Comparison of ENCODE assay signal across 22 mouse cellular contexts in genomic region chr5:100574771-100575170, GRCm38 (mm10). TPM values are rescaled to one million over a fixed set of nuclear protein-coding genes. Genes with fewer than 3 reads are reported as not detected.
A peak's percentile ranks its signal among the peaks of the same experiment; 100 is the strongest.
DNase-seq lines count a peak whose midpoint lies in the region; ATAC-seq and TF ChIP-seq lines count a peak whose summit lies in the region.
"Had no signal": no experiment of that assay in that cellular context is flagged by ENCODE, and none has a peak within 500 bp of the region (broad histone marks: within the 10 kb centered on the region; RNA-seq: fewer than 3 reads in every experiment).

No protein-coding gene starts in this region.

- no peaks in the 10 kb centered on the region for H3K27me3 ChIP-seq in kidney, adult 2 months (replicated peaks; ENCODE audit: control insufficient read depth, insufficient read depth, low read length)
- no peaks in the 10 kb centered on the region for H3K27me3 ChIP-seq in lung, postnatal 0 days (replicated peaks; ENCODE audit: insufficient read depth, low read length)
- no peaks in the 10 kb centered on the region for H3K27me3 ChIP-seq in stomach, postnatal 0 days (ENCODE audit: control insufficient read depth, insufficient read depth, low read length)
- H3K27me3 ChIP-seq: embryonic facial prominence, embryonic 13.5 days; hindbrain, embryonic 13.5 days; limb, embryonic 15.5 days; midbrain, embryonic 12.5 days had no signal

- no peak for TF ChIP-seq EP300 in lung, postnatal 0 days (IDR thresholded peaks at IDR 0.05)
- TF ChIP-seq EP300 in stomach, postnatal 0 days (optimal IDR thresholded peaks at IDR 0.05) = no peak

- TF ChIP-seq POLR2A in kidney, adult 2 months (IDR thresholded peaks at IDR 0.05; ENCODE audit: low read depth, low read length) = no peak

- no peaks in the 10 kb centered on the region for H3K4me1 ChIP-seq in kidney, adult 2 months (ENCODE audit: control insufficient read depth, insufficient read depth, low read length)
- H3K4me1 ChIP-seq in lung, postnatal 0 days (ENCODE audit: insufficient read depth, low read depth, low read length) = no peaks in the 10 kb centered on the region
- no peaks in the 10 kb centered on the region for H3K4me1 ChIP-seq in stomach, postnatal 0 days (replicated peaks; ENCODE audit: control insufficient read depth, insufficient read depth)
- H3K4me1 ChIP-seq: embryonic facial prominence, embryonic 13.5 days; hindbrain, embryonic 13.5 days; midbrain, embryonic 12.5 days had no signal

- H3K4me3 ChIP-seq in kidney, adult 2 months (ENCODE audit: insufficient read depth, low read depth, low read length) = no peak overlapping the region
- H3K4me3 ChIP-seq in lung, postnatal 0 days (ENCODE audit: low read depth, low read length) = no peak overlapping the region
- no peak overlapping the region for H3K4me3 ChIP-seq in stomach, postnatal 0 days (ENCODE audit: low read depth, low read length)
- H3K4me3 ChIP-seq: embryonic facial prominence, embryonic 13.5 days; hindbrain, embryonic 13.5 days; layer of hippocampus, adult 2 months; limb, embryonic 15.5 days; midbrain, embryonic 12.5 days; myocyte had no signal

- TF ChIP-seq CTCF in kidney, adult 2 months (conservative IDR thresholded peaks at IDR 0.05; ENCODE audit: insufficient read depth, insufficient read length, low read depth, low read length) = peak; percentile 27; the same call in 1 of the 2 replicates
- TF ChIP-seq CTCF in lung, postnatal 0 days (IDR thresholded peaks at IDR 0.05) = peak; percentile 29
- TF ChIP-seq CTCF in stomach, postnatal 0 days (IDR thresholded peaks at IDR 0.05; ENCODE audit: low read depth) = peak; percentile 52

- no peak overlapping the region for H3K4me2 ChIP-seq in lung, postnatal 0 days (replicated peaks; ENCODE audit: low read depth, low read length)
- H3K4me2 ChIP-seq in stomach, postnatal 0 days (replicated peaks; ENCODE audit: low read depth) = no peak overlapping the region
- H3K4me2 ChIP-seq: embryonic facial prominence, embryonic 13.5 days; heart, embryonic 11.5 days; hindbrain, embryonic 13.5 days; limb, embryonic 15.5 days; midbrain, embryonic 12.5 days had no signal

- no peak for ATAC-seq in lung, postnatal 0 days
- no peak for ATAC-seq in stomach, postnatal 0 days (ENCODE audit: low FRiP score, low TSS enrichment)
- ATAC-seq: activated CD4-positive, CD25-positive, alpha-beta regulatory T cell, adult 4 months; forebrain, embryonic 14.5 days had no signal

- peak; percentile 45 for DNase-seq in kidney, adult 2 months
- no peak for DNase-seq in kidney, postnatal 4 days
- DNase-seq in lung, postnatal 0 days (ENCODE audit: low spot score) = no peak
- no peak for DNase-seq in lung, postnatal 10 days
- DNase-seq in adipocyte (ENCODE audit: low spot score) = peak; percentile 22
- DNase-seq in stomach, postnatal 0 days (ENCODE audit: low spot score) = no peak
- DNase-seq in layer of hippocampus, postnatal 36 days = no peak
- DNase-seq in spleen, adult 12 weeks (ENCODE audit: low spot score) = no peak
- DNase-seq: adrenal gland, postnatal 14 days; cerebellum, adult 11 months; cerebellum, postnatal 10 days; heart, postnatal 14 days had no signal

- no peak overlapping the region for H3K27ac ChIP-seq in kidney, adult 2 months (ENCODE audit: insufficient read depth, low read depth, low read length)
- H3K27ac ChIP-seq in lung, postnatal 0 days (ENCODE audit: low read length) = no peak overlapping the region
- H3K27ac ChIP-seq in stomach, postnatal 0 days (replicated peaks) = no peak overlapping the region
- H3K27ac ChIP-seq: embryonic facial prominence, embryonic 13.5 days; hindbrain, embryonic 13.5 days; layer of hippocampus, adult 2 months; limb, embryonic 15.5 days; midbrain, embryonic 12.5 days had no signal

- 50% methylated on average over 1 of the region's 1 CpGs for WGBS in kidney, adult 2 months
- WGBS in lung, postnatal 0 days = 60% methylated on average over 1 of the region's 1 CpGs
- 82% methylated on average over 1 of the region's 1 CpGs for WGBS in stomach, postnatal 0 days

- H3K36me3 ChIP-seq in kidney, adult 2 months (ENCODE audit: control insufficient read depth, insufficient read depth, low read length) = no peaks in the 10 kb centered on the region
- no peaks in the 10 kb centered on the region for H3K36me3 ChIP-seq in lung, postnatal 0 days (ENCODE audit: insufficient read depth, low read length)
- no peaks in the 10 kb centered on the region for H3K36me3 ChIP-seq in stomach, postnatal 0 days (ENCODE audit: control insufficient read depth, insufficient read depth, low read length)
- H3K36me3 ChIP-seq: embryonic facial prominence, embryonic 13.5 days; hindbrain, embryonic 13.5 days; limb, embryonic 15.5 days; midbrain, embryonic 12.5 days had no signal

- H3K9me3 ChIP-seq in lung, postnatal 0 days (ENCODE audit: low read length) = no peaks in the 10 kb centered on the region
- no peaks in the 10 kb centered on the region for H3K9me3 ChIP-seq in stomach, postnatal 0 days (ENCODE audit: control insufficient read depth, low read length)
- H3K9me3 ChIP-seq: embryonic facial prominence, embryonic 13.5 days; hindbrain, embryonic 13.5 days; limb, embryonic 15.5 days; midbrain, embryonic 12.5 days had no signal

- no peak overlapping the region for H3K9ac ChIP-seq in lung, postnatal 0 days (replicated peaks; ENCODE audit: low read depth)
- H3K9ac ChIP-seq in stomach, postnatal 0 days (ENCODE audit: low read length) = no peak overlapping the region
- H3K9ac ChIP-seq: embryonic facial prominence, embryonic 13.5 days; hindbrain, embryonic 13.5 days; limb, embryonic 15.5 days; midbrain, embryonic 12.5 days had no signal

RNA-seq across cellular contexts. Expression of gene Plac8, which starts 2.7 kb away (rescaled TPM):
- 44.5 and 60.0 TPM in 2 replicates for polyA plus RNA-seq in kidney, adult 2 months (2012; rRNA removed)
- 51.2 and 59.3 TPM in 2 replicates for polyA plus RNA-seq in lung, postnatal 0 days (2015; fragmentation: Nextera tagmentation; extraction: Ambion mirVana)
- polyA plus RNA-seq in stomach, postnatal 0 days (2015; fragmentation: Nextera tagmentation; extraction: Ambion mirVana) = 379 and 398 TPM in 2 replicates
- not detected for total RNA-seq in layer of hippocampus, postnatal 36 days (2021)
- total RNA-seq: layer of hippocampus, adult 2 months; left cerebral cortex, postnatal 36 days had no signal

RNA-seq across cellular contexts. Expression of gene Cops4, which starts 56.7 kb away (rescaled TPM):
- polyA plus RNA-seq in kidney, adult 2 months (2012; rRNA removed) = 25.4 and 29.8 TPM in 2 replicates
- 92.4 and 94.3 TPM in 2 replicates for polyA plus RNA-seq in lung, postnatal 0 days (2015; fragmentation: Nextera tagmentation; extraction: Ambion mirVana)
- 106 and 107 TPM in 2 replicates for polyA plus RNA-seq in stomach, postnatal 0 days (2015; fragmentation: Nextera tagmentation; extraction: Ambion mirVana)
- total RNA-seq in layer of hippocampus, postnatal 36 days (2021) = 10 to 100 TPM; 82.2 to 85.0 TPM

Comparison
In these comparisons a context has a peak if more than half of its experiments do, and no peak if none do; other contexts are left out.
1. DNase-seq: peak in kidney, adult 2 months (single experiment) and adipocyte (single experiment); none in kidney, postnatal 4 days (0 of 2), lung, postnatal 0 days (single experiment), lung, postnatal 10 days (single experiment), stomach, postnatal 0 days (single experiment), layer of hippocampus, postnatal 36 days (0 of 2) and spleen, adult 12 weeks (single experiment).
2. Peak in every context shown above with its lines, with median percentiles within 50 percentile points of each other: CTCF ChIP-seq.